Mouse (Mus musculus): ENCODE measurements at regions not wholly inside any gene's neighbourhood (a gene's known extent, or its start where the extent isn't known, plus 50 kb on each side); places are given as distances from the start of the nearest gene placed in this dataset.
"Not testable (repeated sequence)": the region's sequence is repeated elsewhere in the genome, so short reads cannot be mapped to it uniquely, and the experiment has no call there.

- Histone ChIP-seq H3K9me3 (no peaks in the 10 kb centered on the region), H3K4me1 (no peaks in the 10 kb centered on the region), H3K4me2 (replicated peaks) (no peak overlapping the region), H3K27ac (no peak overlapping the region), H3K27me3 (no peaks in the 10 kb centered on the region), H3K36me3 (no peaks in the 10 kb centered on the region), H3K9ac (no peak overlapping the region), H3K4me3 (no peak overlapping the region)
- 68% methylated on average over 5 of the region's 5 CpGs for WGBS
- ATAC-seq (ENCODE audit: insufficient number of reproducible peaks, insufficient read depth, low FRiP score, low TSS enrichment): no peak
Observed at GRCm38 (mm10) chr14:53545351-53545750, 708.6 kb downstream of the Dad1 start.

GRCm38 (mm10) chr14:53541640-53542039 lies 712.3 kb downstream of the Dad1 start:
- not testable (repeated sequence) for H3K4me1 ChIP-seq; ATAC-seq (ENCODE audit: insufficient number of reproducible peaks, insufficient read depth, low FRiP score, low TSS enrichment); H3K27me3 ChIP-seq; H3K4me2 ChIP-seq (replicated peaks); H3K9ac ChIP-seq; H3K27ac ChIP-seq; H3K36me3 ChIP-seq; H3K4me3 ChIP-seq; H3K9me3 ChIP-seq
- WGBS: 56% methylated on average over 2 of the region's 2 CpGs

GRCm38 (mm10) chr14:53537895-53538294 lies 716.0 kb downstream of the Dad1 start:
- not testable (repeated sequence) for H3K27ac ChIP-seq; H3K9me3 ChIP-seq; H3K4me3 ChIP-seq; ATAC-seq (ENCODE audit: insufficient number of reproducible peaks, insufficient read depth, low FRiP score, low TSS enrichment); H3K27me3 ChIP-seq; H3K4me2 ChIP-seq (replicated peaks); H3K4me1 ChIP-seq; H3K9ac ChIP-seq; H3K36me3 ChIP-seq
- 58% methylated on average over 7 of the region's 7 CpGs for WGBS

- not testable (repeated sequence) for ATAC-seq (ENCODE audit: insufficient number of reproducible peaks, insufficient read depth, low FRiP score, low TSS enrichment)
- WGBS: no CpG with 5 or more reads among the region's 3 CpGs
Observed at GRCm38 (mm10) chr14:53523430-53523829, 730.5 kb downstream of the Dad1 start.

GRCm38 (mm10) chr14:53518954-53519353 lies 735.0 kb downstream of the Dad1 start:
- not testable (repeated sequence) for H3K27ac ChIP-seq; H3K36me3 ChIP-seq; ATAC-seq (ENCODE audit: insufficient number of reproducible peaks, insufficient read depth, low FRiP score, low TSS enrichment); H3K4me3 ChIP-seq; H3K27me3 ChIP-seq; H3K4me2 ChIP-seq (replicated peaks); H3K9ac ChIP-seq; H3K9me3 ChIP-seq; H3K4me1 ChIP-seq
- no CpG with 5 or more reads among the region's 1 CpGs for WGBS

More at GRCm38 (mm10) chr14:53523430-53523829, 730.5 kb downstream of the Dad1 start:
- H3K27ac ChIP-seq; H3K27me3 ChIP-seq; H3K36me3 ChIP-seq; H3K9me3 ChIP-seq; H3K4me3 ChIP-seq; H3K9ac ChIP-seq; H3K4me1 ChIP-seq; H3K4me2 ChIP-seq (replicated peaks): not testable (repeated sequence)

- H3K36me3 ChIP-seq; H3K27ac ChIP-seq; H3K9me3 ChIP-seq; H3K4me1 ChIP-seq; H3K9ac ChIP-seq; H3K27me3 ChIP-seq; H3K4me2 ChIP-seq (replicated peaks); ATAC-seq (ENCODE audit: insufficient number of reproducible peaks, insufficient read depth, low FRiP score, low TSS enrichment); H3K4me3 ChIP-seq: not testable (repeated sequence)
- no CpG with 5 or more reads among the region's 10 CpGs for WGBS
Observed at GRCm38 (mm10) chr14:53516623-53517238, 737.2 kb downstream of the Dad1 start.

- H3K9me3 ChIP-seq; H3K27me3 ChIP-seq; H3K9ac ChIP-seq; ATAC-seq (ENCODE audit: insufficient number of reproducible peaks, insufficient read depth, low FRiP score, low TSS enrichment); H3K4me2 ChIP-seq (replicated peaks); H3K4me1 ChIP-seq; H3K4me3 ChIP-seq; H3K36me3 ChIP-seq; H3K27ac ChIP-seq: not testable (repeated sequence)
- 62% methylated on average over 2 of the region's 2 CpGs for whole genome bisulfite sequencing
Observed at GRCm38 (mm10) chr14:53505389-53505788, 748.5 kb downstream of the Dad1 start.

- WGBS: 98% methylated on average over 6 of the region's 9 CpGs
- not testable (repeated sequence) for H3K4me3 ChIP-seq
Observed at GRCm38 (mm10) chr14:53488383-53488782, 765.5 kb downstream of the Dad1 start.

GRCm38 (mm10) chr14:53487611-53488010 lies 766.3 kb downstream of the Dad1 start:
- H3K36me3 ChIP-seq; H3K9me3 ChIP-seq; H3K27ac ChIP-seq; H3K4me3 ChIP-seq; H3K9ac ChIP-seq; H3K4me1 ChIP-seq; H3K27me3 ChIP-seq; H3K4me2 ChIP-seq (replicated peaks); ATAC-seq (ENCODE audit: insufficient number of reproducible peaks, insufficient read depth, low FRiP score, low TSS enrichment): not testable (repeated sequence)
- 33% methylated on average over 5 of the region's 5 CpGs for WGBS

More at GRCm38 (mm10) chr14:53488383-53488782, 765.5 kb downstream of the Dad1 start:
- not testable (repeated sequence) for H3K36me3 ChIP-seq; H3K9ac ChIP-seq; ATAC-seq (ENCODE audit: insufficient number of reproducible peaks, insufficient read depth, low FRiP score, low TSS enrichment); H3K4me1 ChIP-seq; H3K27me3 ChIP-seq; H3K27ac ChIP-seq; H3K9me3 ChIP-seq; H3K4me2 ChIP-seq (replicated peaks)

- H3K27me3 ChIP-seq; H3K36me3 ChIP-seq; H3K4me2 ChIP-seq (replicated peaks); H3K27ac ChIP-seq; ATAC-seq (ENCODE audit: insufficient number of reproducible peaks, insufficient read depth, low FRiP score, low TSS enrichment); H3K4me1 ChIP-seq; H3K9me3 ChIP-seq; H3K9ac ChIP-seq; H3K4me3 ChIP-seq: not testable (repeated sequence)
- 92% methylated on average over 7 of the region's 7 CpGs for WGBS
Observed at GRCm38 (mm10) chr14:53474170-53474569, 779.7 kb downstream of the Dad1 start.

GRCm38 (mm10) chr14:53460790-53461189 lies 793.1 kb downstream of the Dad1 start:
- not testable (repeated sequence) for H3K4me3 ChIP-seq; H3K27me3 ChIP-seq; H3K9me3 ChIP-seq; H3K9ac ChIP-seq; H3K36me3 ChIP-seq; H3K27ac ChIP-seq; ATAC-seq (ENCODE audit: insufficient number of reproducible peaks, insufficient read depth, low FRiP score, low TSS enrichment); H3K4me1 ChIP-seq; H3K4me2 ChIP-seq (replicated peaks)

- no peak overlapping the region for H3K4me2 ChIP-seq (replicated peaks)
- H3K9ac ChIP-seq: no peak overlapping the region
- 89% methylated on average over 1 of the region's 1 CpGs for WGBS
- H3K27ac ChIP-seq: no peak overlapping the region
- H3K9me3 ChIP-seq: no peaks in the 10 kb centered on the region
- no peaks in the 10 kb centered on the region for H3K27me3 ChIP-seq
- no peaks in the 10 kb centered on the region for H3K36me3 ChIP-seq
- no peak overlapping the region for H3K4me3 ChIP-seq
- no peaks in the 10 kb centered on the region for H3K4me1 ChIP-seq
- ATAC-seq (ENCODE audit: insufficient number of reproducible peaks, insufficient read depth, low FRiP score, low TSS enrichment): no peak
Observed at GRCm38 (mm10) chr14:53454001-53454400, 799.9 kb downstream of the Dad1 start.

GRCm38 (mm10) chr14:53439643-53440042 lies 814.3 kb downstream of the Dad1 start:
- not testable (repeated sequence) for H3K27me3 ChIP-seq; H3K4me1 ChIP-seq; H3K27ac ChIP-seq; H3K36me3 ChIP-seq; H3K4me3 ChIP-seq; H3K4me2 ChIP-seq (replicated peaks); ATAC-seq (ENCODE audit: insufficient number of reproducible peaks, insufficient read depth, low FRiP score, low TSS enrichment); H3K9me3 ChIP-seq; H3K9ac ChIP-seq

All from embryonic facial prominence, embryonic 12.5 days (tissue).